Mouse (Mus musculus) splenic B cell, adult 2 months (primary cell): ENCODE data around the gene Olfr382.
"Not testable (repeated sequence)": the region's sequence is repeated elsewhere in the genome, so short reads cannot be mapped to it uniquely, and the experiment has no call there.

ENCODE experiments used
- DNase-seq: peaks from one replicate; pipeline ENCODE4 v3.0.0-alpha.2; 2011; ENCODE audit warnings: low read depth, low spot score
- H3K27me3 ChIP-seq: 2 replicates; pipeline ENCODE4 v1.6.1; 2012; ENCODE audit warnings: mild to moderate bottlenecking, low read length, moderate library complexity, mixed read lengths; ENCODE audit not compliant: control insufficient read depth, poor library complexity, insufficient read depth, severe bottlenecking
- H3K36me3 ChIP-seq: 2 replicates; pipeline ENCODE4 v1.6.1; 2012; ENCODE audit warnings: mild to moderate bottlenecking, low read length, moderate library complexity, mixed read lengths; ENCODE audit not compliant: control insufficient read depth, poor library complexity, insufficient read depth, severe bottlenecking

Gene Olfr382

DNA sequence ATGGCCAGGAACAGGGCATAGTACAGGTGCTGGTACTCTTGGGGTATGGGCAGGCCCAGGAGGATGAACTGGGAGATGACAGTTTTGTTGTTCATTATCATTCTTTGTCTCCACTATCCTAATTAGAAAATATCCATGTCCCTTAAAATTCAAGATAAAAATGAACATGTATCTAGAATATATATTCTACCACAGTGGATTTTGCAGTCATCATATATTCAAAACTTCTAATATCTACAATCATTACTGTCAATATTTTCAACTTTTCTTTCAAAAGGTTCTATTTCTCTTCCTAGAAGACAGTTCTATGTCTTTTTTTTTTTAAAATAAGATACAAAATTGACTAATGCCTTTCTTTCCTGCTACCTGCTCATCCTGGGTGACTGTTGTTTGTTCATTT lies at the start of gene Olfr382:
Olfr382 (minus strand) TSS at position 101 of the 400 bp plus-strand sequence.
- no peaks in the 10 kb centered on the region for H3K27me3 ChIP-seq
- no peak for DNase-seq
- H3K36me3 ChIP-seq, result no peaks in the 10 kb centered on the region

DNA sequence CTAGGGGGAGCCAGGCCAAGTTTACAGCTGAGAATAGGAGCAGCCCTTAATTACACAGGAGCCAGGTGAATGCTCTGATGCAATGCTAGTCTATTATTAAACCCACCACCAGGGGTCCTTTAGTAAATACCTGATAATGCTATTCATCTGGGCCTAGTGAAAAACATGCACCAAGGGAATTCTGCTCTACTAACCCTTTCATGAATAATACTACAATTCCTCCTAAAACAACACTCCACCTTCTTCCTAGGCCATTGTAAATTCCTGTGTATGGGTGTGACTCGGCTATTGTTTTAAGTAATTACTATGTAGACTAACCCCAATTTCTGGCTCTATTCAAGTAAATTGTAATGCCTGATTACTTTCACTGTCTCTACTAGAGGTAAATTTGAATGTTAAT lies 12.0 kb upstream of the Olfr382 start:
- not testable (repeated sequence) for H3K27me3 ChIP-seq, H3K36me3 ChIP-seq, DNase-seq

DNA sequence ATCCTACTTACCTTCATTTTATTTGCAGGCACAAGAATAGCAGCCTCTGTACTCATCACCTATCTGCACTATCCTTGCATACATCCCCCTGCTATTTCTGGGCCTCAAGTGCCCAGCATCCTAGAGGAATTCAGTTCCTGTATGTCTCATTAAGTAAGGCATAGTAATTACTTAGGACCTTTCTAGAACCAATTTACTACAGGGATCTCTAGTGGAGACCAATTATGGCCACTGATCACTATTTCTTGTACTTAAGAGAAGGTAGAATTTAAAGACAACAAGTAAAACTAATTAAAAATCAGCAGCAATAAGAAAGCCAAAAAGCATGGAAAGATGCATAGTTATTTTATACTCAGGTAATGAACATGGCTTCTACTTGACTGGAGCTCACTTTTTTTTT lies 25.5 kb downstream of the Olfr382 start, which contains the start of gene Olfr381:
Olfr381 (minus strand) TSS at position 101 of the 400 bp plus-strand sequence.
- no peak for DNase-seq
- H3K36me3 ChIP-seq, result no peaks in the 10 kb centered on the region
- no peaks in the 10 kb centered on the region for H3K27me3 ChIP-seq
